Mouse (Mus musculus): Measurements from ENCODE around the gene Tspan1. TPM values are rescaled to one million over a fixed set of nuclear protein-coding genes. Genes with fewer than 3 reads are reported as not detected.

The Tspan1 gene
- total RNA-seq, 2 experiments from 2014 or later: 0.14 TPM; not detected in 1

DNA sequence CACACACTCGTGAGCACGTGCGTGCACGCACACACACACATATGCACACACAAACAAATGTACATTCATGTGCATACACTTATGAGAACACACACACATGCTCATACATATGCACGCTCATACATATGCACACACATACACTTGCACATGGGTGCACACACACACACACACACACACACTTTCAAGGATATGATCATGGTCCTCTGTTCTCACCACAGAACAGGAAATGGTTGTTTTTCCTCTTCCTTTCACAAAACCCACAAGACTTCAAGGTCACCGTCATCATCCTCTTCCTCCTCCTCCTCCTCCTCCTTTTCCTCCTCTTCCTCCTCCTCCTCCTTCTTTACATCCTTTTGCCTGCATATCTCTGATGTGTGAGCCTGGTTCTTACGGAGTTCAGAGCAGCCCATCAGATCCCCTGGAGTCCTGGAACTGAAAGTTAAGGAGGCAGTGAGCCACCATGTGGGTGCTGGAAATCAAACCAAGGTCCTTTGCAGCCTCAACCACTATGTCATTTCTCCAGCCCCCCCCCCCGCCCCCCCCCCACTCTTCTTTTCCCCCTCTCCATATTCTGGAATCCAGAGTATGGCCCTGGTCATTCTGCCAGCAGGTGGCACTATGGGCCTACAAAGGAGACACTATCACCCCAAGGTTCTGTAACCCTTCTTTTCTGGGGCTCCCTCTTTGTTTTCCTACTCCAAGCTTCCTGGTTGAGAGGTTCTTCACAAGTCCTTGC lies 1.4 kb upstream of the Tspan1 start:
- peak; percentile 75 to 88 for DNase-seq
- intact Hi-C loops (cut with DNase I): loop anchor here (5.0 kb wide), 1 partner anchor 169 kb away; no protein-coding TSS in a partner anchor

DNA sequence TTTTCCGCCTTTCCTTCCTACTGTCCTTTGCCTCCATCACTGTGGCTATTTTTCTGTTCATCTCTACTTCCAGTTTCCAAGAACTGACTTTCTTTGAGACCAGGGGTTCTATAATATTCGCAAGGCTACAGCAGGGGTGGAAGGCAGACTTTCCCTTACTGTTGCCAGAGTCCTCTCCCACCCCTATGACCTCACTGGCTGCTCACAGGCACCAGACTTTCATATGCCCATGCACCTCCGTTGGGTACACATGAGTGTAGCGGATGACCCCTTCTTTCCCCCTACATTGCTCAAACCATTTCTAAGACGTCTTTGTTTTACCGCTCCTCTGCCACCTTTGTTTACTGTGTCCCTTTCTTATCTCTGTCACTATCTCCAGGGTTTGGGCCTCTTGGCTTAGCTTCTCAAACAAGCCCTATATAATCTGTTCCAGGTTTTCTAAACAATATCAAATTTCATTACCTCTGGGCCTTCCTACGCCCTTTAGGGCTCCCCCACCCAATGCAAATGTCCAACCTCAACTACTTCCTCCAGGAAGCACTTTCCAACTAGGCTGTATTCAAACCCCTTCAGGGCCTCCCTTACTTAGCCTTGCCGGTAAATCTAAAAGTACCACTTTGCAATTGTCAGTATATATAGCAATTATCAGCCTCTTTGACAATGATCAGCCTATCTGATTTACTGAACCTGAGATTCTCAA lies 1.5 kb downstream of the Tspan1 start:
- DNase-seq: no peak
- intact Hi-C loops (cut with DNase I): loop anchor here (2.0 to 5.0 kb wide), 2 partner anchors 31 to 171 kb away; no protein-coding TSS in a partner anchor

- no peak for DNase-seq
- intact Hi-C loops (cut with DNase I): loop anchor here (5.0 kb wide), 1 partner anchor 172 kb away; no protein-coding TSS in a partner anchor
Measured at GRCm38 (mm10) chr4:116164759-116165554, 2.4 kb downstream of the Tspan1 start.

DNA sequence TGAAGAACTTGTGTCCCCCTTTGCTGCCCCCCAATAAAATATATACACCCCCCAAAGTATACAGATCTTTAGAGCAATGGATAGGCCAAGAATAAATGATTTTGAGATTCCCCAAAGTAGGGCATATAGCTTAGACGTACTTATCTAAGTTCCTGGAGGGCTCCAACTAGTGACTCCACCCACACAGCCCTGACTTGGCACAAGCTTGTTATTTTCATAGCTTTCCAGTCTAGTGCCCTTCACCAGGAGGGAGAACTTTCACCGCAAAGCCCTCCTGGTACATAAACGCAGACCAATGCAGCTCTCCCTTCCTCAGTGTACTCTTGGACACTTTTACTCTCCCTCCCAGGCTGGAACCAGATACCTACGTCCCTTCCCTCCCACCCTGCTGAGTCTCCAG lies 5.3 kb downstream of the Tspan1 start:
- intact Hi-C loops (cut with DNase I): no loop called here
- DNase-seq: no peak

DNA sequence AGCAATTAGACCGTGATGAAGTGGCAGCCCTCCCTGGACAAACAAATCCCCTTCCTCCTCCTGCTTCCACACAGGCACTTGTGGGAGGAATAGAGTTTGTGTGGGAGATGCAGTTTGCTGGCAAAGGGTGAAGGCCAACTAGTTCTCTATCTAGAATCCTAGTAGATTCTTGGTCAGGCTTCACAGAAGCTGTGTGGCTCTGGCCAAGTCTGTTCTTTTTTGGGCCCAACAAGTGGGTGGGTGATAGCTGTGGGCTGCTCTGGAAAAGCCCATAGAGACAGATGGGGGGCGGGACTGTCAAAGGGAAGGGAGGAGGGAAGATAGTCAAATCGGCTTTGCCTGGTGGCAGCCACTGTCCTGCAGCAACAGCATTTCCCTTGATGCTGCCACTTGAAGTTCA lies 6.6 kb downstream of the Tspan1 start:
- intact Hi-C loops (cut with DNase I): no loop called here
- DNase-seq: peak; percentile 45 to 54

- intact Hi-C loops (cut with DNase I): no loop called here
- DNase-seq: peak in 1 of 2 experiments; percentile 34
Measured at GRCm38 (mm10) chr4:116159912-116160311, 7.5 kb downstream of the Tspan1 start.

DNA sequence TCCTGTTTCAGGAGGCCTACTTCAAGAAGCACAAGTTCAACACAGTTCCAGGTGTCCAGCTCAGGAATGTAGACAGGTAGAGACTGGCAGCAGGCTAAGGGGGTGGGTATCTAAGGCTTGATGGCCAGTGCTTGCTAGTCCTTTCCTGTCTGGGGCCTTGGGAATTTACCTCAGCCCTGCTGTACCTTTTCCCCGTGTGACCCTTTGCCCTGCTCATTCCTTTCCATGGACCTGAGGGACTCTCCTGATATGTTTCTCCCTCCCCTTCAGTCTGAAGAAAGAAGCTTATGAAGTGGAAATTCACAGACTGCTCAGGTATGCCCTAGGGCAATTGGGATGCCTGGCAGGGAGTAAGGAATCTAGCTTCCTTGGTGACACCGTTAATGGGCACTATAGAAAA lies 9.5 kb downstream of the Tspan1 start:
- no peak for DNase-seq
- intact Hi-C loops (cut with DNase I): no loop called here

GRCm38 (mm10) chr4:116152702-116153101 lies 14.7 kb downstream of the Tspan1 start:
- no peak for DNase-seq
- intact Hi-C loops (cut with DNase I): no loop called here

- no peak for DNase-seq
- intact Hi-C loops (cut with DNase I): no loop called here
Measured at GRCm38 (mm10) chr4:116151238-116151637, 16.2 kb downstream of the Tspan1 start, which contains the start of gene Lurap1. Gene Lurap1, minus strand, starts transcription at chr4:116151338.

DNA sequence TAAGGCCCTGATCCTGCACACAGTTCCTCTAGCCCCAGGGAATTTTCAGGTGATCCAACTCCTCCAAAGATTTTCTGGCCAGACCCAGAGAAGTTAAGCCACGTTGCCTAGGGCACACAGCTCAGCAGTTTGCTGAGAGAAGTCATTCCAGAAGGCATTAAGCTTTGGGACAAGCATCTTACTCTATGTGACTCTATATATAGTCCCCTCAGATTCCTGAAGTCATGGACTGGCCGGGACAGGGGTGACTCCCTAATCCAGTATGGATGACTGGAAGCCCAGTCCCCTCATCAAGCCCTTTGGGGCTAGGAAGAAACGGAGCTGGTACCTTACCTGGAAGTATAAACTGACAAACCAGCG lies 16.6 kb downstream of the Tspan1 start:
- intact Hi-C loops (cut with DNase I): no loop called here
- no peak for DNase-seq

GRCm38 (mm10) chr4:116150156-116150861 lies 17.1 kb downstream of the Tspan1 start:
- peak; percentile 73 to 75 for DNase-seq
- intact Hi-C loops (cut with DNase I): no loop called here

DNA sequence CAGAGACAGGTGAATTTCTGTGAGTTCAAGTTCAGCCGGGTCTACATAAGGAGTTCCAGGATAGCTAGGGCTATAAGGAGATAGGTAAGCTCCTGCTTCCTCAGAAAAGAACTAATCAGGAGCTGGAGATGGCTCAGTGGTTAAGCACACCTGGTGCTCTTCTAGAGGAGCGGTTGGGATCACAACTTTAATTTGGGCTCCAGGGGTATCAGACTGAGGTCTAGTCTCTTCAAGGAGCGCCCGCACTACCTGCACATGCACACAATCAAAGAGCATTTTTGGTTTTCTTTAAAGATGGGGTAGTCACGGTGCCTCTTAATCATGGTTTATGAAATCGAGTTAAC lies 17.6 kb downstream of the Tspan1 start:
- intact Hi-C loops (cut with DNase I): no loop called here
- DNase-seq: no peak

GRCm38 (mm10) chr4:116143891-116144717 lies 23.3 kb downstream of the Tspan1 start:
- DNase-seq: peak; percentile 75 to 76
- intact Hi-C loops (cut with DNase I): no loop called here

GRCm38 (mm10) chr4:116143317-116143811 lies 24.0 kb downstream of the Tspan1 start:
- intact Hi-C loops (cut with DNase I): no loop called here
- DNase-seq: peak in 1 of 2 experiments; percentile 43

DNA sequence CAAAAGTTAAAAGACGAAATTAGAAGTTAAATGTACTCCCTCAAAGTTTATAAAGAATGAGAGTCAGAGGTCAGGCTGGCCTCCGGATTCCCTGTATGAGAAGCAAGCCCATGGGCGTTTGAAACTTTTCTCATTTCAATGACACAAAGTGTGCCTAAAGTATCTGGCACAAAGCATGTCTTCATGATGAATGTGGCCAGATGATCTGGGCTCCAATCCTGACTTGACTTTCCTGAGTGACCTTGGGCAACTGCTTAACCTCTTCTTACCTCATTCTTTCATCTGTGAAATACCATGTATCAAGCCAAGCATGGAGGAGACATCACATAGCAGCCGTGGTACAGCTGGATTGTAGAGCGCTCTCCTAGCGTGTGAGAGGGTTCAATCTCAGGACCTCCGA lies 25.1 kb downstream of the Tspan1 start:
- intact Hi-C loops (cut with DNase I): no loop called here
- no peak for DNase-seq

DNA sequence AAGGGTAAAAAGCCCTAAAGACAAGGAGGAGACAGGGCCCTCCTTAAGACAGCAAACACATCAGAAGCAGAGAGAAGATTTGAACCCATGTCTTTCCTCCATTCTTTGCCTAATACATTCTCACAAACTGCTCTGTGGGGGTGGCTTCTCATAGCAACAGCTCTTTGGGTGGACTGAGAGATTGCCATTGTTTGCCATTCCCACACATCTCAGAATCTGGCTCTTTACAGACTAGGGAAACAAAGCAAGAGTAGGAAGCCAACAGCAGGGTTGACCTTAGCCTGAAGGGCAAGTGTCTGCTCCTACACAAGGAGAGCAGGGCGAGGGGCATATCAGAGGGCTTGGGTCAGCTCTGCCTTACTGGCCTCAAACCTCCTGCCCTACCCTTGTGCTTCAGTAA lies 25.7 kb downstream of the Tspan1 start:
- intact Hi-C loops (cut with DNase I): no loop called here
- DNase-seq: no peak

DNA sequence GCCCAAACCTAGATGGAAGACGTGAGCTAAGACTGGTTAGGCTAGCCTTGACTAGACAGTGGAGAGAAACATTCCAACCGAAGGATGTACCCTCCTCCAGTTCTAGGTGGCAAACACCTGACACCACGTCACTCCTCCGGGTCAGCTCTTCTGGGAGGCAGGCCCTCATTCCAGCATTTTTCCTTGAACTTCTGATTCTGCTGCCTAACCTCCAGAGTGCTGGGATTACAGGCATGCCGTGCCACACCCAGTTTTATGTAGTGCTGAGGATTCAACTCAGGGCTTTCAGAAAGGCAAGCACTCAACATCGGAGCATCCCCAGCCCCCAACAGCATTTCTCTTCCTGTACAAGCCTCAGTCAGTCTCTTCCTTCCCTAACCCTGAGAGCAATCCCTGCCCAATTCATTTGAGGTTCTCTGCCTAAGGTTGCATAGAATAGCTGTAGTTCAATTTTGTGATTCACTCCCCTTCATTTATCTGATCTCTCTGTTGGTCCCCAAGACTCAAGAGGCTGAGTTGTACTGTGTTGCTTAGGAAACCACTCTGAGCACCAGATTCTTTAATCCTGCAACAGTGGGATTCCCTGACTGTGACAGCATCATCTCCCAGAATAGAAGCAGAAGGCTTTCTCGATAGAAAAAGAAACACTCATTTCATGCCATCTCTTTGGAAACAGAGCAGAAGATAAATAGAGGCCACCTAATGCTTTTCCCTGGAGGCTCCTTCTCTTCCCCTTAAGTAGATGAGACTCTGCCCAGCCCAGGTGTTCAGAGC lies 26.4 kb downstream of the Tspan1 start:
- DNase-seq: no peak
- intact Hi-C loops (cut with DNase I): no loop called here

GRCm38 (mm10) chr4:116137421-116137996 lies 29.9 kb downstream of the Tspan1 start:
- peak in 1 of 2 experiments; percentile 26 for DNase-seq
- intact Hi-C loops (cut with DNase I): no loop called here
